Mouse (Mus musculus) neural tube, embryonic 11.5 days (tissue): ENCODE results near the gene Ell. TPM values are rescaled to one million over a fixed set of nuclear protein-coding genes. Genes with fewer than 3 reads are reported as not detected.

ENCODE experiments used
- ATAC-seq: fragments of 200-750 bp; cut with Nextera tagmentation; 2 replicates; pipeline ENCODE4 v1.8.0; 2017; ENCODE audit warnings: moderate number of reproducible peaks, mild to moderate bottlenecking, moderate TSS enrichment, moderate library complexity; ENCODE audit not compliant: insufficient read depth, low FRiP score, low TSS enrichment
- DNase-seq: peaks from one replicate; pipeline ENCODE4 v3.0.0-alpha.2; 2015; ENCODE audit warnings: low spot score
- H3K27ac ChIP-seq: fragments of 300-500 bp; sonication (generic); 2 replicates; pipeline ENCODE4 v1.5.1; 2014; ENCODE audit warnings: low read depth, mild to moderate bottlenecking, low read length
- H3K27me3 ChIP-seq: fragments of 300-500 bp; sonication (generic); 2 replicates; pipeline ENCODE4 v1.6.1; 2014; ENCODE audit warnings: mild to moderate bottlenecking, low read length, mixed read lengths; ENCODE audit not compliant: control insufficient read depth, insufficient read depth
- H3K36me3 ChIP-seq: fragments of 300-500 bp; sonication (generic); 2 replicates; pipeline ENCODE4 v1.6.1; 2014; ENCODE audit warnings: mild to moderate bottlenecking, low read length, moderate library complexity, mixed read lengths; ENCODE audit not compliant: control insufficient read depth, insufficient read depth
- H3K4me1 ChIP-seq: fragments of 300-500 bp; sonication (generic); 2 replicates; pipeline ENCODE4 v1.6.1; 2014; ENCODE audit warnings: low read length, mixed read lengths; ENCODE audit not compliant: control insufficient read depth, insufficient read depth
- H3K4me2 ChIP-seq: fragments of 300-500 bp; sonication (generic); 2 replicates; pipeline ENCODE4 v1.6.1; 2014; ENCODE audit warnings: low read depth, mild to moderate bottlenecking, moderate library complexity
- H3K4me3 ChIP-seq: fragments of 300-500 bp; sonication (generic); 2 replicates; pipeline ENCODE4 v1.5.1; 2014; ENCODE audit warnings: low read depth, low read length
- H3K9ac ChIP-seq: fragments of 300-500 bp; sonication (generic); 2 replicates; pipeline ENCODE4 v1.6.1; 2014; ENCODE audit warnings: mild to moderate bottlenecking, low read length
- H3K9me3 ChIP-seq: fragments of 300-500 bp; sonication (generic); 2 replicates; pipeline ENCODE4 v1.6.1; 2016; ENCODE audit warnings: low read length; ENCODE audit not compliant: control insufficient read depth
- WGBS: fragments of 180-500 bp; shearing (Covaris S2); extraction: QIAGEN DNeasy Blood & Tissue Kit; methylation state at CpG from one replicate; pipeline ENCODE4 v1.1.7; 2014; 5-methylcytosine and 5-hydroxymethylcytosine counted together
- polyA plus RNA-seq: library from polyadenylated mRNA; unstranded; fragments of >200 nt; fragmentation: Nextera tagmentation; extraction: Ambion mirVana; gene quantifications from 2 replicates; pipeline ENCODE4 v1.2.1, GENCODE M21; 2014

Ell gene
- polyA plus RNA-seq, 1 experiment from 2014 or later, result 18.8 TPM

DNA sequence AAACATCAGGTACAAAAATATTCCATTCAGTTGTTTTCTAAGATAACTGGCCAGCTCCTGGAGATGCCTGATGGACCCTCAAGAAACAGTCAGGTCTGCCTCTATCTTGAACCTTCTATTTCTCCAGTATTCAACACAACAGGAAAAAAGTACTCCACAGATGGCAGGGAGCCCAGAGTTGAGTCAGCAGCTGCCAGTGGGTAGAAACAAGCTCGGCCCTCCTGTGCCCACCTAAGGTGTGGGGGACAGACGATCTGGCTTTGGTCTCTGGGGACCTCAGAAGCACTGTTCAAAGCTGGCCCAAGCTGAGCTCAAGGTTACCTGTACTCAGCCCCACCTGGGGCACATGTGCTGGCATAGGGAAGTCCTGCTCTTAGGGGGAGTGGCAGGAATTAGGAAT lies 25.8 kb upstream of the Ell start:
- no peak overlapping the region for H3K4me2 ChIP-seq
- H3K4me3 ChIP-seq, result no peak overlapping the region
- H3K36me3 ChIP-seq, result peaks cover 4% of the 10 kb centered on the region
- no peak for ATAC-seq
- 89% methylated on average over 2 of the region's 2 CpGs for WGBS
- H3K9ac ChIP-seq, result no peak overlapping the region
- H3K4me1 ChIP-seq, result peaks cover 14% of the 10 kb centered on the region
- no peak for DNase-seq
- no peaks in the 10 kb centered on the region for H3K27me3 ChIP-seq
- no peaks in the 10 kb centered on the region for H3K9me3 ChIP-seq
- H3K27ac ChIP-seq, result no peak overlapping the region

DNA sequence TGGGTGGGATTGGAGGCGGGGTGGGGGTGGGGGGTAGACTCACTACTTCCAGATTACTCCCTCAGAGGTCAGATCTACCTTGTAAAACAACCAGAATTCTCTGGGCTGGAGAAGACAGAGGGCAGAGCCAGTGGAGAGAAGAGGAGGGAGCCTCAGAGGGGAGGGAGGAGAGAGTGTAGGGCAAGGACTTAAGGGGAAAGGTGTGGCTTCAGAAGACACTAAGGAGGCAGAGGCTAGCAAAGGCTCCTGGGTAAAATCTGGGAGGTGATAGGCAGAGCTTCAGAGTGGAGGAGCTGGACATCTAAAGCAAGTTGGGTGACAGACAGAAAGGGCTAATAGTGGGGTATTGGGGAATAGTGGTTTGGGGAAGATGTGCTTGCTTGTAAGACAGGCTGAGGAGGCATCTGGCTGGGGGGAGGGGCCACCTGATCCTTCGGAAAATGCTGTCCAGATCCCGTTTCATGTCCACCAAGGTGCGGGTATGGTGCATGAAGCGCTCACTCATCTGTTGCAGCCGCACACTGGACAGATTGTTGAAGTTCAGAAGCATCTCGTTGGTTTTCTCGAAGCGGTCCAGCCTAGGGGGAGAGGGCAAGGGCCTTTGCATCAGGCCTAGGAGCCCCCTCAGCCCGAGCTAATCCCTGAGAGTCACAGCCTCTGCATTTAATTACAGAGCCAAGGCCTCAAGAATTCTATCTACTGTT lies 21.2 kb upstream of the Ell start:
- DNase-seq (no peak), ATAC-seq (no peak)
- Histone ChIP-seq H3K9ac (no peak overlapping the region), H3K4me2 (no peak overlapping the region), H3K36me3 (peaks cover 4% of the 10 kb centered on the region; the same call in 1 of the 2 replicates), H3K9me3 (no peaks in the 10 kb centered on the region), H3K4me3 (no peak overlapping the region), H3K27ac (no peak overlapping the region), H3K4me1 (peaks cover 3% of the 10 kb centered on the region; the same call in 1 of the 2 replicates), H3K27me3 (no peaks in the 10 kb centered on the region)
- 81% methylated on average over 10 of the region's 10 CpGs for WGBS

DNA sequence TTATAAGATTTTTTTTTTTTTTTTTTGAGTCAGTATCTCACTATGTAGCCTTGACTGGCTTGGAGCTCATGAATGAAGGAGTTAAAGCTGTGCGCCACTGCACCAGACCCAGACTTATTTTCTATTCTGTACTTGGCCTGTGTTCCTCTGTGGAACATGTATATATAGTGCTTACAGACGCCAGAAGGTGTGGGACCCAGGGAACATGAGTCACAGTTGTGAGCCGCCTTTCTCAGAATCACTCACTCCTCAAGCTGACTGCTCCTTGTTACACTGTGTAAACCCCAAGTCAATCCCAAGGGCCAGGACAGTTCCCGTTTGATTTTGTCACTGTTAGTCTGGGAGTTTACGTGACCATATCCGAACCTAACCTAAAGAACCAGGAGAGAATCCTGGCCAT lies 20.2 kb upstream of the Ell start:
- Histone ChIP-seq H3K9me3 (no peaks in the 10 kb centered on the region), H3K36me3 (no peaks in the 10 kb centered on the region), H3K4me1 (peaks cover 3% of the 10 kb centered on the region; the same call in 1 of the 2 replicates), H3K9ac (no peak overlapping the region), H3K27ac (no peak overlapping the region), H3K4me2 (no peak overlapping the region), H3K4me3 (no peak overlapping the region), H3K27me3 (no peaks in the 10 kb centered on the region)
- DNase-seq, result no peak
- 93% methylated on average over 6 of the region's 6 CpGs for WGBS
- no peak for ATAC-seq

DNA sequence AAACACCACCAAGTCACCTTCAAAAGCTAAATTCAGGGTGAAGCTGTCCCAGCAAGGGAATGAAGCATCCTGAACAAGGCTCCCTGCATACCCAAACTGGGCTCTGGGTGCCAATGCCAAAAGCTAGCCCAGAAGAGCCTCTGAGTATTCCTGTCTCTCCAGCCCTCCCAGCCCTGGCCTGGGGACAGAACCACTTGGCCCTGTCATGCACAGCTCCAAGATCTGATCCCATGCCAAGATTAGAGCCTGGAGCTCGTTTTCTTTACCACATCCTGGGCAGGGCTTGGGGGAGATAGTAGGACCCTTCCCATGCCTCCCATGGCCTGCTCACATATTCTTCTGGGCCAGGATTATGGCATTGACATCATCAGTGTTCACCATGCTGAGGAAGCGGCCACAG lies 19.7 kb upstream of the Ell start:
- ATAC-seq (no peak), DNase-seq (no peak)
- no peak overlapping the region for H3K27ac ChIP-seq
- no peak overlapping the region for H3K9ac ChIP-seq
- no peak overlapping the region for H3K4me3 ChIP-seq
- H3K9me3 ChIP-seq, result no peaks in the 10 kb centered on the region
- H3K27me3 ChIP-seq, result no peaks in the 10 kb centered on the region
- no peaks in the 10 kb centered on the region for H3K36me3 ChIP-seq
- WGBS, result 68% methylated on average over 2 of the region's 2 CpGs
- H3K4me2 ChIP-seq, result no peak overlapping the region
- peaks cover 3% of the 10 kb centered on the region; the same call in 1 of the 2 replicates for H3K4me1 ChIP-seq

DNA sequence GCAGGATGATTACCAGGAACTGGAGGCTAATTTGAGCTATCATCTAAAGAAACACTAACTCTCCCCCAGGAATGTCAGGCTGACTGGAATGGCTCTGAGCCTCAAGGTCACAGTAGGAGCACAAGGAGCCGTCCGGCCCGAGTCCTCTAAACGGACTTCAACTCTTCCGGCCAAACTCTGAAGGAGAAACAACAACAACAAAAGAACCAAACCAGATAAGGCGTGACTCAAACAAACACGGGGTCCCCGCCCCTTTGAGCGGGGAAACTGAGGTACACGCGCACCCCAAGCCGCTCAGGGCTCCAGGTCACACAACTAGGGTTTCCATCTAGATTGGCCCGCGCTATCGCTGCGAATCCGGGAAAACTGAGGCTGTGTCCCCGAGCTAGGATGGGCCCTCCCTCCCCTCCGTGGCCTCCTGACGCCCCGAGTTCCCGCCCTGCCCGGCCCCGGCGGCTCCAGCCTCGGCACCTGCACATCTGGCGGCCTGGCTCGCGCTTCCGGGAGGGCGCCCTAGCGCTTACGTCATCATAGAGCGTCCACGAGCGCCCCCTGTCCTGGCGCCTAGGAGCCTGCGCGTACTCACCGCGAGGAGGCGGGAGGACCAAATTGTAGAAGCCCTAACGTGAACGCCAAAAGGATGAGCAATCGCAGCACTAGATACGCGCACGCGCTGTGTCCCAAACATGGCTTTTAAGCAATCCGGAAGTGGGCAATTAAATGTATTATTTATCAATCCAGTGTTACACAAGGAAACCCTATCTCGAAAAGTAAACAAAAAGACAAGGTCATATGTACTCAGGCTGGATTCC lies 16.5 kb upstream of the Ell start:
- Histone ChIP-seq H3K4me2 (peak overlapping the region; percentile 70), H3K27ac (peak overlapping the region; percentile 71), H3K27me3 (no peaks in the 10 kb centered on the region), H3K4me3 (peak overlapping the region; percentile 70), H3K4me1 (peaks cover 11% of the 10 kb centered on the region), H3K9ac (peak overlapping the region; percentile 64), H3K36me3 (no peaks in the 10 kb centered on the region), H3K9me3 (no peaks in the 10 kb centered on the region)
- ATAC-seq (peak; percentile 83), DNase-seq (peak; percentile 96)
- under 1% methylated on average over 51 of the region's 51 CpGs for WGBS

DNA sequence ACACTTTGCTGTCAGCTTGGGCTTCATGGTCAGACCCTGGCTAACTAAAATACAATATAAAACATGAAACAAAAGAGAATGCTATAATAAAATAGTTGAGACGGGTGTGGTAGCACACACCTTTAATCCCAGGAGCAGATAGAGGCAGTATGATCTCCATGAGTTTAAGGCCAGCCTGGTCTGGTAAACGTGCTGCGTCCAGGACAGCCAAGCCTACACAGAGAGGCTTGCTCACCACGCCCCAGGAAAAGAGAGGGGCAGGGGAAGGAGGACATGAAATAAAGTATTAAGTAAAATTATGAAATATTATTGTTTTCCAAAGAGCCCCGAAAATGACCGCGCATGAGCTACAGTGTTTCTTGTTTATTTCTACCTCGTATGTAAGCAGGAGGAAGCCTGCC lies 12.1 kb upstream of the Ell start:
- Histone ChIP-seq H3K4me3 (peak overlapping the region; percentile 93), H3K4me2 (peak overlapping the region; percentile 59), H3K27me3 (no peaks in the 10 kb centered on the region), H3K9me3 (no peaks in the 10 kb centered on the region), H3K27ac (peak overlapping the region; percentile 53; the same call in 1 of the 2 replicates), H3K9ac (peak overlapping the region; percentile 95), H3K36me3 (peaks cover 4% of the 10 kb centered on the region), H3K4me1 (peaks cover 15% of the 10 kb centered on the region)
- DNase-seq (no peak), ATAC-seq (no peak)
- WGBS, result 2% methylated on average over 8 of the region's 8 CpGs

DNA sequence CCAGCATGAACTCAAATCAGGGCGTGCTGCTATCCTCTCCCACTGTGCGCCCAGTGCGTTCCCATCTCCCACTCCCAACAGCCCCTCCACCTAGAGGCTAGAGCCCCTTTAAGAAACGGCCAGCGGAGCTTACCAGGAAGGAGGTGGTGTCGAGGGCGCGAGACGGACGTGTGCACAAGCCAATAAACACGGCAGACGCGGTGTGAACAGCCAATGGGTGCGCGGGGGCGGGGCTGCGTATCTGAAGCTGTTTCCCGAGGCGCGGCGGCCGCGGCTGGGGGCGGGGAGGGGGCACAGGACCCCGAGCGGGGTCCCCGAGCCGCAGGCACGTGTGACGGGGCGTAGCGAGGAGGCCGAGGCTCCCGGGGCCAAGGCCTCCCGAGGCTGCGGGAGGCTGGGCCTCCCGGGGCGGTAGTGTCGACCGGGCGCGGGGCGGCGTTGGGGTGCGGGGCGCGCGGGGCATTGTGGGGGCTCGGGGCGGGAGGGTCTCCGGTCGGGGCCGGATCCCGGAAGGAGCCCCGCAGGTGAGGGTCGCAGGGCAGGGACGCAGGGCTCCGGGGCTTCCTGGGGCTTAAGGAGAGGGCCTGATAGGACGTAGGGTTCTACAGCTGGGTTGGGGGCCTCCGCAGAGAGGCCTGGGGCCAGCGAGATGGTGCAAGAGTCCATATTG lies 11.6 kb upstream of the Ell start, which contains the start of the genes Fkbp8 and Kxd1:
Gene Fkbp8 (plus strand): TSS at position 213 of the 670 bp plus-strand sequence.
Gene Kxd1 (minus strand): TSS at position 445 of the 670 bp plus-strand sequence.
- DNase-seq (peak; percentile 97), ATAC-seq (peak; percentile 89)
- under 1% methylated on average over 37 of the region's 61 CpGs for WGBS
- H3K4me1 ChIP-seq, result peaks cover 11% of the 10 kb centered on the region; the same call in 1 of the 2 replicates
- peak within 1 kb of the TSS; percentile 59 for H3K4me2 ChIP-seq
- H3K9me3 ChIP-seq, result no peaks in the 10 kb centered on the region
- no peaks in the 10 kb centered on the region for H3K27me3 ChIP-seq
- H3K4me3 ChIP-seq, result peak within 1 kb of the TSS; percentile 93
- H3K27ac ChIP-seq, result peak within 1 kb of the TSS; percentile 82
- peaks cover 7% of the 10 kb centered on the region for H3K36me3 ChIP-seq
- H3K9ac ChIP-seq, result peak within 1 kb of the TSS; percentile 95

DNA sequence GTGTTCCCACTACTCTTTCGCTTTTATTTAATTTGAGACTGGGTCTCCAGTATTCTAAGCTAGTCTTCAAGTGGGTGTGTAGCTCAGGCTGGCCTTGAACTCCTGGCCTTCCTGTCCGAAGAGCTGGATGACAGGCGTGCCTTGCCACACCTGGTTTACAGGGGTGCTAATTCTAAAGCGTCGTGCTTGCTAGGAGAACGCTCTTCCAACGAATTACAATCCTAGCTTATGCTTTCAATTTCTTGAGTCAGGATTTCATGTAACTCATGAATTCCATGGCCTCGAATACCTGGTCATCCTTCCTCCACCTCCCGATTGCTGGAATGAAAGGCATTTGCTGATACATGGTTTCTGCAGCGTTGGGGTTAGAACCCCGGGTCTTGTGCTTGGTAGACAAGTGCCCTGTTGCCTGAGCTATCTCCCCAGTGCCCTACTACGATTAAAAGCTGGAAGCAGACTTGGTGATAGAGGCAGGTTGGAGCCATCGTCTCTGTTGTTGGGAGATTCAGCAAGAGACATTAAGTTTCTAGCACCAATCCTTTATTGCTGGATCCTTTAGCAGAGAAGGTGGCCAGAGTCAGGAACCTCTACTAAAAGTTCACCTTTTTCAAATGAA lies 11.0 kb upstream of the Ell start:
- DNase-seq (no peak), ATAC-seq (no peak)
- H3K4me2 ChIP-seq, result peak overlapping the region; percentile 59
- H3K4me1 ChIP-seq, result peaks cover 11% of the 10 kb centered on the region; the same call in 1 of the 2 replicates
- WGBS, result 36% methylated on average over 13 of the region's 13 CpGs
- peaks cover 7% of the 10 kb centered on the region for H3K36me3 ChIP-seq
- H3K4me3 ChIP-seq, result peak overlapping the region; percentile 93
- peak overlapping the region; percentile 82 for H3K27ac ChIP-seq
- H3K9me3 ChIP-seq, result no peaks in the 10 kb centered on the region
- H3K9ac ChIP-seq, result peak overlapping the region; percentile 95
- no peaks in the 10 kb centered on the region for H3K27me3 ChIP-seq
